Mouse (Mus musculus) liver, embryonic 14.5 days (tissue): Measurements from ENCODE around the gene Disp3.

ENCODE experiments used
- CTCF ChIP-seq: IDR thresholded peaks from 2 replicates; pipeline ENCODE4 v1.5.1; 2016; ENCODE audit warnings: antibody characterized with exemption, low read depth, control low read depth
- EP300 ChIP-seq: IDR thresholded peaks from 2 replicates; pipeline ENCODE4 v1.6.1; 2016; ENCODE audit warnings: antibody characterized with exemption, low read depth

GRCm38 (mm10) chr4:148286226-148287031, 1.3 kb downstream of the Disp3 start:
- TF ChIP-seq CTCF, result no peak
- TF ChIP-seq EP300, result no peak
